Mouse (Mus musculus) olfactory bulb, adult 2 months (tissue): ENCODE measurements around the gene Ccdc12.

Experiments used
- CTCF ChIP-seq: fragments of 200-500 bp; IDR thresholded peaks from 2 replicates; pipeline ENCODE4 v1.5.1; 2012; ENCODE audit warnings: low read depth, mild to moderate bottlenecking, low read length, moderate library complexity; ENCODE audit not compliant: insufficient read depth
- POLR2A ChIP-seq: fragments of 200-500 bp; IDR thresholded peaks from 2 replicates; pipeline ENCODE4 v1.6.1; 2012; ENCODE audit warnings: mild to moderate bottlenecking, low read depth, low read length, moderate library complexity; ENCODE audit not compliant: insufficient read depth

GRCm38 (mm10) chr9:110631651-110632275 lies 24.5 kb upstream of the Ccdc12 start:
- no peak for TF ChIP-seq CTCF
- no peak for TF ChIP-seq POLR2A
